Mouse (Mus musculus): ENCODE results near the gene Gm11034. TPM values are rescaled to one million over a fixed set of nuclear protein-coding genes. Genes with fewer than 3 reads are reported as not detected.
A peak's percentile ranks its signal among the peaks of the same experiment; 100 is the strongest.

The Gm11034 gene
- polyA plus RNA-seq (2014; fragmentation: Nextera tagmentation; extraction: Ambion mirVana): not detected in 2 replicates

DNA sequence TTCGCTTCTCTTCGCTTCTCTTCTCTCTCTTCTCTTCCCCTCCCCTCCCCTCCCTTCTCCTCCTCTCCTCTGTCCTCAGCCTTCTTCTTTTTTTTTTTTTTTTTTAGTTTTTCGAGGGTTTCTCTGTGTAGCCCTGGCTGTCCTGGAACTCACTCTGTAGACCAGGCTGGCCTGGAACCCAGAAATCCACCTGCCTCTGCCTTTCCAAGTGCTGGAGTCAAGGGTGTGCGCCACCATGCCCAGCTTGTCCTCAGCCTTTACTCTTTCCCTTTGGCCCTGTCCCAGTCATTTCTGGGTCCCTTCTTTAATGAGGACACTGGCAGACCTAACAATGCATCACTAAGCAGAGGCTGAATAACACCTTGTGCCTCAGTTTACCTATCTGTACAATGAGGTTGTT, at the start of gene Gm11034:
Gene Gm11034 (minus strand): TSS at position 101 of the 400 bp plus-strand sequence.
- WGBS: 76% methylated on average over 4 of the region's 4 CpGs
- no peaks in the 10 kb centered on the region for H3K4me1 ChIP-seq (replicated peaks; ENCODE audit: control insufficient read depth, insufficient read depth, low read length)
- H3K36me3 ChIP-seq (ENCODE audit: control insufficient read depth, insufficient read depth, low read length): no peaks in the 10 kb centered on the region
- H3K4me3 ChIP-seq (ENCODE audit: low read depth, low read length): no peak within 1 kb of the TSS
- no peaks in the 10 kb centered on the region for H3K9me3 ChIP-seq (ENCODE audit: control insufficient read depth, low read length)
- H3K4me2 ChIP-seq (ENCODE audit: low read depth, low read length, severe bottlenecking): no peak within 1 kb of the TSS
- DNase-seq (ENCODE audit: low spot score): no peak
- H3K9ac ChIP-seq (ENCODE audit: low read length): no peak within 1 kb of the TSS
- H3K27ac ChIP-seq (ENCODE audit: low read depth, low read length): no peak within 1 kb of the TSS
- ATAC-seq (replicated peaks; ENCODE audit: low FRiP score): no peak
- no peaks in the 10 kb centered on the region for H3K27me3 ChIP-seq (ENCODE audit: control insufficient read depth, insufficient read depth, low read length)

GRCm38 (mm10) chr8:72262756-72263155, 49.3 kb upstream of the Gm11034 start:
- H3K4me1 ChIP-seq (replicated peaks; ENCODE audit: control insufficient read depth, insufficient read depth, low read length): no peaks in the 10 kb centered on the region

DNA sequence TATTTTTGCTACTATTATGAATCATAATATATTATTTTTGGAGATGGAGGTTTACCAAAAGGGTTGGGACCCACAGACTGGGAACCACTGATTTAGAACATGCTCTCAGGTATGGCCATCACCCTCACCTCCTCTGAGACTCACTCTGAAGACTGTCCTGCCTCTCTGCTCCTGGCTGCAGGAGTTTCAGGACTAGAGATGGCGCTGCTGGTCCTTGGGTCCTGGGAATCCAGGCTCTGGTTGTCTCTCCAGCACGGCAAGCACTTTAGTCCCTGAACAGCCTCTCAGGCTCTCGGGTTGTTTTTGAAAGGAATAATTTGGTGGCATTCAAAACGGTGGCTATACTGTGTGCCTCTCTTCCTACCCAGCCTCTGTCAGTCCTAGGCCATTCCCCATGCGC, 48.4 kb upstream of the Gm11034 start:
- no peak overlapping the region for H3K4me2 ChIP-seq (ENCODE audit: low read depth, low read length, severe bottlenecking)
- ATAC-seq (replicated peaks; ENCODE audit: low FRiP score): no peak
- no peaks in the 10 kb centered on the region for H3K27me3 ChIP-seq (ENCODE audit: control insufficient read depth, insufficient read depth, low read length)
- no peaks in the 10 kb centered on the region for H3K9me3 ChIP-seq (ENCODE audit: control insufficient read depth, low read length)
- no peaks in the 10 kb centered on the region for H3K36me3 ChIP-seq (ENCODE audit: control insufficient read depth, insufficient read depth, low read length)
- no peak overlapping the region for H3K27ac ChIP-seq (ENCODE audit: low read depth, low read length)
- H3K9ac ChIP-seq (ENCODE audit: low read length): no peak overlapping the region
- WGBS: 41% methylated on average over 5 of the region's 5 CpGs
- no peak overlapping the region for H3K4me3 ChIP-seq (ENCODE audit: low read depth, low read length)
- no peak for DNase-seq (ENCODE audit: low spot score)
- no peaks in the 10 kb centered on the region for H3K4me1 ChIP-seq (replicated peaks; ENCODE audit: control insufficient read depth, insufficient read depth, low read length)

More at GRCm38 (mm10) chr8:72262756-72263155, 49.3 kb upstream of the Gm11034 start:
- Histone ChIP-seq H3K36me3 (ENCODE audit: control insufficient read depth, insufficient read depth, low read length) (no peaks in the 10 kb centered on the region), H3K4me2 (ENCODE audit: low read depth, low read length, severe bottlenecking) (no peak overlapping the region), H3K27ac (ENCODE audit: low read depth, low read length) (no peak overlapping the region), H3K4me3 (ENCODE audit: low read depth, low read length) (no peak overlapping the region), H3K9ac (ENCODE audit: low read length) (no peak overlapping the region), H3K27me3 (ENCODE audit: control insufficient read depth, insufficient read depth, low read length) (no peaks in the 10 kb centered on the region), H3K9me3 (ENCODE audit: control insufficient read depth, low read length) (no peaks in the 10 kb centered on the region)
- WGBS: 87% methylated on average over 2 of the region's 2 CpGs
- no peak for ATAC-seq (replicated peaks; ENCODE audit: low FRiP score)
- DNase-seq (ENCODE audit: low spot score): no peak

- Histone ChIP-seq H3K4me2 (ENCODE audit: low read depth, low read length, severe bottlenecking) (no peak overlapping the region), H3K27me3 (ENCODE audit: control insufficient read depth, insufficient read depth, low read length) (no peaks in the 10 kb centered on the region), H3K36me3 (ENCODE audit: control insufficient read depth, insufficient read depth, low read length) (no peaks in the 10 kb centered on the region), H3K9ac (ENCODE audit: low read length) (no peak overlapping the region), H3K4me3 (ENCODE audit: low read depth, low read length) (no peak overlapping the region), H3K27ac (ENCODE audit: low read depth, low read length) (no peak overlapping the region), H3K4me1 (replicated peaks; ENCODE audit: control insufficient read depth, insufficient read depth, low read length) (no peaks in the 10 kb centered on the region), H3K9me3 (ENCODE audit: control insufficient read depth, low read length) (no peaks in the 10 kb centered on the region)
- DNase-seq (ENCODE audit: low spot score) (no peak), ATAC-seq (replicated peaks; ENCODE audit: low FRiP score) (no peak)
These were observed 48.0 kb upstream of the Gm11034 start for GRCm38 (mm10) chr8:72261431-72261830.

- ATAC-seq (replicated peaks; ENCODE audit: low FRiP score) (peak; percentile 44; the same call in 1 of the 2 replicates), DNase-seq (ENCODE audit: low spot score) (peak; percentile 78)
- Histone ChIP-seq H3K9ac (ENCODE audit: low read length) (no peak overlapping the region), H3K9me3 (ENCODE audit: control insufficient read depth, low read length) (no peaks in the 10 kb centered on the region), H3K27ac (ENCODE audit: low read depth, low read length) (no peak overlapping the region), H3K4me1 (replicated peaks; ENCODE audit: control insufficient read depth, insufficient read depth, low read length) (no peaks in the 10 kb centered on the region), H3K4me2 (ENCODE audit: low read depth, low read length, severe bottlenecking) (no peak overlapping the region), H3K27me3 (ENCODE audit: control insufficient read depth, insufficient read depth, low read length) (no peaks in the 10 kb centered on the region), H3K4me3 (ENCODE audit: low read depth, low read length) (no peak overlapping the region), H3K36me3 (ENCODE audit: control insufficient read depth, insufficient read depth, low read length) (no peaks in the 10 kb centered on the region)
- WGBS: 34% methylated on average over 2 of the region's 2 CpGs
These were observed 47.6 kb upstream of the Gm11034 start for GRCm38 (mm10) chr8:72261019-72261418.

DNA sequence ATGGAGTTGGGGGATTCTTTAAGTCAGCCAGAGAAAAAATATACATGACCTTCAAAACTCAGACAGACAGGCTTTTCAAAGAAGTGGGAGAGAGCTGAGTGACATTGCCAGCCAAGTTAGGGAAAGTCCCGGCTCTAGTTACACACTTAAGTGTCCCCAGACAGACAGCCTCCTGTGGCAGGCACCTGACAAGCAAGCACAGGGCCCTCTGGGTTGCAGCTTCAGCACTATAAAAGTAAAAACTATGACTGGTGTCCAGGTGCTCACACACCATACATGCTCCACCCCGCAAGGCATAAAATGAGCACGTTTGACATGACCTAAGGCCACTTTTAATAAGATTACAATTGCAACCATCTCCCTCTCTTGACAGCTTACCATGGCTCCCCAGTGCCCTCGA, 47.1 kb upstream of the Gm11034 start:
- Histone ChIP-seq H3K4me1 (replicated peaks; ENCODE audit: control insufficient read depth, insufficient read depth, low read length) (no peaks in the 10 kb centered on the region), H3K9me3 (ENCODE audit: control insufficient read depth, low read length) (no peaks in the 10 kb centered on the region), H3K27ac (ENCODE audit: low read depth, low read length) (no peak overlapping the region), H3K36me3 (ENCODE audit: control insufficient read depth, insufficient read depth, low read length) (no peaks in the 10 kb centered on the region; the same call in 1 of the 2 replicates), H3K9ac (ENCODE audit: low read length) (no peak overlapping the region), H3K27me3 (ENCODE audit: control insufficient read depth, insufficient read depth, low read length) (no peaks in the 10 kb centered on the region), H3K4me3 (ENCODE audit: low read depth, low read length) (no peak overlapping the region), H3K4me2 (ENCODE audit: low read depth, low read length, severe bottlenecking) (no peak overlapping the region)
- DNase-seq (ENCODE audit: low spot score) (no peak), ATAC-seq (replicated peaks; ENCODE audit: low FRiP score) (0 out of 2 replicates have a peak, but pooled peaks have one; percentile 18)
- WGBS: 62% methylated on average over 4 of the region's 4 CpGs

- Histone ChIP-seq H3K4me1 (replicated peaks; ENCODE audit: control insufficient read depth, insufficient read depth, low read length) (no peaks in the 10 kb centered on the region), H3K36me3 (ENCODE audit: control insufficient read depth, insufficient read depth, low read length) (no peaks in the 10 kb centered on the region; the same call in 1 of the 2 replicates), H3K4me2 (ENCODE audit: low read depth, low read length, severe bottlenecking) (no peak overlapping the region), H3K27ac (ENCODE audit: low read depth, low read length) (no peak overlapping the region), H3K9ac (ENCODE audit: low read length) (no peak overlapping the region), H3K4me3 (ENCODE audit: low read depth, low read length) (no peak overlapping the region), H3K9me3 (ENCODE audit: control insufficient read depth, low read length) (no peaks in the 10 kb centered on the region), H3K27me3 (ENCODE audit: control insufficient read depth, insufficient read depth, low read length) (no peaks in the 10 kb centered on the region)
- ATAC-seq (replicated peaks; ENCODE audit: low FRiP score): no peak
- DNase-seq (ENCODE audit: low spot score): no peak
- 74% methylated on average over 2 of the region's 2 CpGs for WGBS
These were observed 46.4 kb upstream of the Gm11034 start for GRCm38 (mm10) chr8:72259862-72260261.

DNA sequence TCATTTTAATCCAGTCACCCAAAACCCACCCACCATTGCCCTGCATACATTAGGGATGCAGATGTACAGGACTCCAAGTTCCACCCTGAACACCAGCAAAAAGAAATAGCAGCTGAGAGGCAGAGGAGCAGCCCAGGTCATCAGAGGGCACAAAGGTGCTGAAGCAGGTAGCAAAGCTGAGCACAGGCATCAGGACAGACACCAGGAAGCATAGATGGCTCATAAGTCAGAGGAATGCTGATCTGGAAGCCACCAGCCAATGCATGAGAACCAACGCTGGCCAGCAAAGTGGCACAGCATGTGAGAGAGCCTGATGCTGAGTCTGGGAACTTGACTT, 44.4 kb upstream of the Gm11034 start:
- no peaks in the 10 kb centered on the region for H3K4me1 ChIP-seq (replicated peaks; ENCODE audit: control insufficient read depth, insufficient read depth, low read length)
- ATAC-seq (replicated peaks; ENCODE audit: low FRiP score): no peak
- 81% methylated on average over 1 of the region's 1 CpGs for WGBS
- DNase-seq (ENCODE audit: low spot score): no peak
- no peaks in the 10 kb centered on the region for H3K9me3 ChIP-seq (ENCODE audit: control insufficient read depth, low read length)
- no peaks in the 10 kb centered on the region; the same call in 1 of the 2 replicates for H3K36me3 ChIP-seq (ENCODE audit: control insufficient read depth, insufficient read depth, low read length)
- H3K4me2 ChIP-seq (ENCODE audit: low read depth, low read length, severe bottlenecking): no peak overlapping the region
- H3K9ac ChIP-seq (ENCODE audit: low read length): no peak overlapping the region
- no peak overlapping the region for H3K4me3 ChIP-seq (ENCODE audit: low read depth, low read length)
- no peaks in the 10 kb centered on the region for H3K27me3 ChIP-seq (ENCODE audit: control insufficient read depth, insufficient read depth, low read length)
- H3K27ac ChIP-seq (ENCODE audit: low read depth, low read length): no peak overlapping the region

DNA sequence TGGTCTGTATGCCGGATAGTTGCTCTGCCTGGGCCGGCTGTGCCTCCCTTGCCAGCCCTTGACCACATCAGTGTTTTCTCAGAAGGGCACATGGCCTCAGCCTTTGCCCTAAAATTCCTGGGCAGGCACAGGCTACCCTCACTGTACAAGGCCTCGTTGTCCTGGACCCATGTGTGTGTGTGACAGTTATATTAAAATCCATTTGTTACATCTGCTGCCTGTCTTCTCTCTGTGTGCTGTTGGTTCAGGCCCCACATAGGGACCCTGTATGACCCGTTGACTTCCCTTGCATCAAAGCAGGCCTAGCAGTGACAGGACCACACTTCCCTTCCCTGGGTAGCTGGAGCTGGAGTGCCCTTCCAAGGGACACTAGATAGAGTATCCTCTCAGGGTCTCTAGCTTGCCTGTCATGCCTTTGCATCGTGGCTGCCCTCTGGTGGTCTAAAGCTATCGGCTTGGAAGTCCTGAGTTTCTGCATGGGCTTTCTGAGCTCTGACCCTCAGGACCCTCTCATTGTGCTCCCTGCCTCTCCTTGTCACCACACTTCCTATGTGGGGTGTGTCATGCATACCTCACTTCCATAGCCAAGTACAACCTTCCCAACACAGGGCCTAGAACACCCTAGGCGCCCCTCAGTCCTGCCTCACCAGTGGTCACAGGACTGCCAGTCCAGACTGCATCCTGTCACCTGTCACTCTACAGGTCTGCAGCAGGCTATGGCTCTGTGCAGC, 43.9 kb upstream of the Gm11034 start:
- Histone ChIP-seq H3K36me3 (ENCODE audit: control insufficient read depth, insufficient read depth, low read length) (no peaks in the 10 kb centered on the region; the same call in 1 of the 2 replicates), H3K27me3 (ENCODE audit: control insufficient read depth, insufficient read depth, low read length) (no peaks in the 10 kb centered on the region), H3K4me1 (replicated peaks; ENCODE audit: control insufficient read depth, insufficient read depth, low read length) (no peaks in the 10 kb centered on the region), H3K4me3 (ENCODE audit: low read depth, low read length) (no peak overlapping the region), H3K9ac (ENCODE audit: low read length) (no peak overlapping the region), H3K27ac (ENCODE audit: low read depth, low read length) (no peak overlapping the region), H3K9me3 (ENCODE audit: control insufficient read depth, low read length) (no peaks in the 10 kb centered on the region), H3K4me2 (ENCODE audit: low read depth, low read length, severe bottlenecking) (no peak overlapping the region)
- DNase-seq (ENCODE audit: low spot score): peak; percentile 68
- ATAC-seq (replicated peaks; ENCODE audit: low FRiP score): peak; percentile 39; the same call in 1 of the 2 replicates
- WGBS: 52% methylated on average over 7 of the region's 7 CpGs
